10 mouse cellular contexts compared by ENCODE assay signal in the genomic region with DNA sequence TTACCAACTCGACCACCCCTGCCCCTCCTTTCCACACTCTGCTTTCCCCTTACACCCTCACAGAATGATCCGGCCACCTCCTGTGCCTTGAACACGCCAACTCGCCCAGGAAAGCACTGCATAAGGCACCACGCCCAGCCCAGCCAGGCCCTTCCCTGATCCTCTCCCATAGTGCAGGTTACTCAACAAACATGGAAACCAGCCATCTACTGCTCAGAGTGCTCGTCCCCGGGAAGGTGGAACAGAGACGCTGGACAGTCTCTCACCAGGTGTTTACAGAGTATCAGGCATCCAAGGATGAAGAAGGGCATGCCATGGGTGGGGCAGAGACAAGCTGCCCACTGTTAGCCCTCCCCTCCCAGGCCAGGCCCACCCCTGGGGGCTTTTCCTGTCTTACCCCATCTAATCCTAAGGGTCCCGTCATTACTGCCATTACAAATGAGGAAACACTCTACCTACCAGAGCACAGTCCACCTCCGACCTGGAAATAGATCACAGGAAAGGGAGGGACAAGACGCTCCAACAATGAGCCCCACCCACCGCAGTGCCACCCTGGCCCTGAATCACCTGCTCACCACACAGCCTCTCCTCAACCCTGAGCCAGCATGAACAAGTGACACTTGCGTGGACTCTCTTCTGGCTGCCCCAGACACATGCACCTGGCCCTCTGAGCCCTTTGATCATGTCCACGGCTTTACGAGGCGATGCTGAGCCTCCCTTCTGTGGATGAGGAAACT. TPM values are rescaled to one million over a fixed set of nuclear protein-coding genes. Genes with fewer than 3 reads are reported as not detected.
A peak's percentile ranks its signal among the peaks of the same experiment; 100 is the strongest.
DNase-seq lines count a peak whose midpoint lies in the region; ATAC-seq and TF ChIP-seq lines count a peak whose summit lies in the region.
"Had no signal": no experiment of that assay in that cellular context is flagged by ENCODE, and none has a peak within 500 bp of the region (broad histone marks: within the 10 kb centered on the region; RNA-seq: fewer than 3 reads in every experiment).

No protein-coding gene starts in this region.

- H3K27ac ChIP-seq in cerebellum, adult 2 months (ENCODE audit: insufficient read depth, low read length): no peak overlapping the region
- peak overlapping the region; percentile 6; the same call in 1 of the 2 replicates for H3K27ac ChIP-seq in stomach, embryonic 16.5 days (ENCODE audit: low read length)
- H3K27ac ChIP-seq in hindbrain, embryonic 16.5 days (ENCODE audit: low read depth, low read length): no peak overlapping the region
- H3K27ac ChIP-seq: macrophage had no signal

- no peaks in the 10 kb centered on the region for H3K9me3 ChIP-seq in stomach, embryonic 16.5 days (replicated peaks; ENCODE audit: control insufficient read depth, low read length)
- no peaks in the 10 kb centered on the region for H3K9me3 ChIP-seq in hindbrain, embryonic 16.5 days (ENCODE audit: control insufficient read depth, low read length)

- intact Hi-C loops in gastrocnemius, postnatal 14 days (cut with DNase I; ENCODE audit: low total_unique reads): no loop called here

- no peak overlapping the region for H3K4me2 ChIP-seq in stomach, embryonic 16.5 days (ENCODE audit: low read depth, low read length)
- no peak overlapping the region for H3K4me2 ChIP-seq in hindbrain, embryonic 16.5 days (ENCODE audit: low read length)

- TF ChIP-seq POLR2A in cerebellum, adult 2 months (IDR thresholded peaks at IDR 0.05; ENCODE audit: borderline replicate concordance, insufficient read depth, low read length): no peak

- H3K27me3 ChIP-seq in cerebellum, adult 2 months (ENCODE audit: control insufficient read depth, insufficient read depth, low read length): no peaks in the 10 kb centered on the region
- H3K27me3 ChIP-seq in stomach, embryonic 16.5 days (ENCODE audit: control insufficient read depth, insufficient read depth, low read length): no peaks in the 10 kb centered on the region
- no peaks in the 10 kb centered on the region for H3K27me3 ChIP-seq in hindbrain, embryonic 16.5 days (replicated peaks; ENCODE audit: control insufficient read depth, insufficient read depth, low read length)

- ATAC-seq in stomach, embryonic 16.5 days (ENCODE audit: insufficient read depth, low FRiP score): no peak
- no peak for ATAC-seq in hindbrain, embryonic 16.5 days

- 78% methylated on average over 16 of the region's 16 CpGs for WGBS in cerebellum, adult 2 months
- 74% methylated on average over 16 of the region's 16 CpGs for WGBS in stomach, embryonic 16.5 days
- 89% methylated on average over 16 of the region's 16 CpGs for WGBS in hindbrain, embryonic 16.5 days

- no peak for TF ChIP-seq CTCF in cerebellum, adult 2 months (IDR thresholded peaks at IDR 0.05; ENCODE audit: borderline replicate concordance, insufficient read depth, low read depth, low read length)

- no peak overlapping the region for H3K4me3 ChIP-seq in cerebellum, adult 2 months (replicated peaks; ENCODE audit: insufficient read depth, low read depth, low read length)
- H3K4me3 ChIP-seq in stomach, embryonic 16.5 days (replicated peaks; ENCODE audit: low read length): no peak overlapping the region
- H3K4me3 ChIP-seq in hindbrain, embryonic 16.5 days (ENCODE audit: low read length): no peak overlapping the region

- H3K9ac ChIP-seq in stomach, embryonic 16.5 days (ENCODE audit: low read length): 0 out of 2 replicates have a peak overlapping the region, but pooled peaks have one; percentile 9
- H3K9ac ChIP-seq in hindbrain, embryonic 16.5 days (ENCODE audit: low read depth, low read length): no peak overlapping the region

- peaks cover 5% of the 10 kb centered on the region; the same call in 1 of the 2 replicates for H3K36me3 ChIP-seq in stomach, embryonic 16.5 days (ENCODE audit: control insufficient read depth, insufficient read depth, low read length)
- H3K36me3 ChIP-seq in hindbrain, embryonic 16.5 days (ENCODE audit: control insufficient read depth, insufficient read depth, low read length): peaks cover 26% of the 10 kb centered on the region

- DNase-seq in cerebellum, adult 2 months: peak; percentile 59 to 76
- no peak for DNase-seq in cerebellum, postnatal 4 days (ENCODE audit: low spot score in 2 of 2)
- DNase-seq in testis, postnatal 10 days (ENCODE audit: low spot score): peak; percentile 48
- DNase-seq in testis, postnatal 14 days (ENCODE audit: low spot score): no peak
- peak; percentile 82 for DNase-seq in induced T-regulatory cell, adult 2 months (ENCODE audit: low read depth)
- DNase-seq in gastrocnemius, postnatal 14 days: no peak
- DNase-seq: kidney, adult 18-20 months had no signal

- H3K4me1 ChIP-seq in cerebellum, adult 2 months (ENCODE audit: control insufficient read depth, insufficient read depth, low read length): no peaks in the 10 kb centered on the region; the same call in 1 of the 2 replicates
- peaks cover 8% of the 10 kb centered on the region; the same call in 1 of the 2 replicates for H3K4me1 ChIP-seq in stomach, embryonic 16.5 days (ENCODE audit: control insufficient read depth, insufficient read depth, low read length)
- H3K4me1 ChIP-seq in hindbrain, embryonic 16.5 days (ENCODE audit: control insufficient read depth, insufficient read depth, low read depth, low read length): no peaks in the 10 kb centered on the region

RNA-seq across cellular contexts. Expression of gene Dedd2, which starts 14.2 kb away (rescaled TPM):
- polyA plus RNA-seq in cerebellum, adult 2 months (2012; rRNA removed): 29.0 and 29.6 TPM in 2 replicates
- 9.1 and 9.7 TPM in 2 replicates for polyA plus RNA-seq in stomach, embryonic 16.5 days (2015; fragmentation: Nextera tagmentation; extraction: Ambion mirVana)
- 14.2 and 14.8 TPM in 2 replicates for polyA plus RNA-seq in hindbrain, embryonic 16.5 days (2015; fragmentation: Nextera tagmentation; extraction: Ambion mirVana)
- 1 to 10 TPM; 5.7 to 8.7 TPM for total RNA-seq in gastrocnemius, postnatal 14 days (2021)

RNA-seq across cellular contexts. Expression of gene Zfp526, which starts 15.0 kb away (rescaled TPM):
- polyA plus RNA-seq in cerebellum, adult 2 months (2012; rRNA removed): 9.2 and 10.9 TPM in 2 replicates
- polyA plus RNA-seq in stomach, embryonic 16.5 days (2015; fragmentation: Nextera tagmentation; extraction: Ambion mirVana): 2.5 and 2.9 TPM in 2 replicates
- polyA plus RNA-seq in hindbrain, embryonic 16.5 days (2015; fragmentation: Nextera tagmentation; extraction: Ambion mirVana): 1.6 and 1.8 TPM in 2 replicates
- total RNA-seq in gastrocnemius, postnatal 14 days (2021): 1 to 10 TPM; 5.4 to 5.9 TPM

RNA-seq across cellular contexts. Expression of gene Pou2f2, which starts 26.7 kb away (rescaled TPM):
- polyA plus RNA-seq in cerebellum, adult 2 months (2012; rRNA removed): 8.4 and 10.6 TPM in 2 replicates
- polyA plus RNA-seq in stomach, embryonic 16.5 days (2015; fragmentation: Nextera tagmentation; extraction: Ambion mirVana): 1.4 TPM in 2 replicates
- 19.8 and 28.7 TPM in 2 replicates for polyA plus RNA-seq in hindbrain, embryonic 16.5 days (2015; fragmentation: Nextera tagmentation; extraction: Ambion mirVana)
- total RNA-seq in gastrocnemius, postnatal 14 days (2021): under 1 TPM; 0.13 to 0.35 TPM

RNA-seq across cellular contexts. Expression of gene Gsk3a, which starts 31.4 kb away (rescaled TPM):
- 226 and 230 TPM in 2 replicates for polyA plus RNA-seq in cerebellum, adult 2 months (2012; rRNA removed)
- polyA plus RNA-seq in stomach, embryonic 16.5 days (2015; fragmentation: Nextera tagmentation; extraction: Ambion mirVana): 5.7 and 6.3 TPM in 2 replicates
- polyA plus RNA-seq in hindbrain, embryonic 16.5 days (2015; fragmentation: Nextera tagmentation; extraction: Ambion mirVana): 13.0 and 16.4 TPM in 2 replicates
- total RNA-seq in gastrocnemius, postnatal 14 days (2021): 10 to 100 TPM; 46.5 to 51.4 TPM

RNA-seq across cellular contexts. Expression of gene Erf, which starts 44.3 kb away (rescaled TPM):
- polyA plus RNA-seq in cerebellum, adult 2 months (2012; rRNA removed): 14.3 and 14.8 TPM in 2 replicates
- polyA plus RNA-seq in stomach, embryonic 16.5 days (2015; fragmentation: Nextera tagmentation; extraction: Ambion mirVana): 6.9 and 11.0 TPM in 2 replicates
- 3.7 and 4.3 TPM in 2 replicates for polyA plus RNA-seq in hindbrain, embryonic 16.5 days (2015; fragmentation: Nextera tagmentation; extraction: Ambion mirVana)
- 10 to 100 TPM in 1 of 2 experiments, 1 to 10 TPM in 1; 9.8 to 11.8 TPM for total RNA-seq in gastrocnemius, postnatal 14 days (2021)

Comparison
In these comparisons a context has a peak if more than half of its experiments do, and no peak if none do; other contexts are left out.
1. DNase-seq: peak in cerebellum, adult 2 months (2 of 2), testis, postnatal 10 days (single experiment) and induced T-regulatory cell, adult 2 months (single experiment); none in cerebellum, postnatal 4 days (0 of 2), testis, postnatal 14 days (single experiment) and gastrocnemius, postnatal 14 days (single experiment).